Mouse (Mus musculus): ENCODE measurements around the gene Alpl. TPM values are rescaled to one million over a fixed set of nuclear protein-coding genes. Genes with fewer than 3 reads are reported as not detected.
A peak's percentile ranks its signal among the peaks of the same experiment; 100 is the strongest.

Alpl gene
- total and polyA plus RNA-seq, 3 experiments, result 62.9 to 164 (median 115) TPM

DNA sequence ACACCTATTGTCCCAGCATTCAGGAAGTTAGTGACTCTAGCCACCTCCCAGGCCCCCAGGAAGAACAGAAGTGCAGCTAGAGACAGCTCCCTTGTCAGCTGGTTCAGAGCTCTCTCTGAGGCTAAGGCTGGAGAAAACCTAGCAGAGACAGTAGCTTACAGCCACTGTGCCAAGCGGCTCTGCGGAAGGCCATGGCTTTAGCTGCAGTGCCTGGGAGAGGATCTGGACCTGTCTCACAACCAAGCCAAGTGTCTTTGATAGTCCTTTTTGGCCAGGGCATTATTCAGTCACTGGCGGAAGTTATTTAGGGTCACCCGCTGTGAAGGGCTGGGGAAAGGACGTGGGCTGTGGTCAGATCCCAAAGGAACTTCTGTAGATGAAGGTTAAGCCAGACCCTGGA, 27.8 kb downstream of the Alpl start:
- Histone ChIP-seq H3K4me3 (replicated peaks in 1 of 3; ENCODE audit: low read depth in 2 of 3, low read length in 2 of 3, poor library complexity in 1 of 3) (no peak overlapping the region), H3K4me2 (ENCODE audit: insufficient read depth, low read depth, poor library complexity, severe bottlenecking) (no peak overlapping the region), H3K4me1 (ENCODE audit: control insufficient read depth in 1 of 2, insufficient read depth in 2 of 2) (peaks cover 28 to 95% of the 10 kb centered on the region in 2 experiments), H3K79me2 (replicated peaks; ENCODE audit: control insufficient read depth, extremely low read depth, insufficient read depth, poor library complexity, severe bottlenecking) (peaks cover 27% of the 10 kb centered on the region), H3K9ac (ENCODE audit: insufficient read depth, low read depth) (no peak overlapping the region), H3K9me3 (replicated peaks; ENCODE audit: low read length) (no peaks in the 10 kb centered on the region), H3K27me3 (replicated peaks) (no peaks in the 10 kb centered on the region), H3K27ac (ENCODE audit: insufficient read depth, low read depth) (no peak overlapping the region), H3K36me3 (replicated peaks in 1 of 2; ENCODE audit: control insufficient read depth in 1 of 2, insufficient read depth in 1 of 2, low read length in 1 of 2) (peaks cover 7 to 82% of the 10 kb centered on the region in 2 experiments)
- TF ChIP-seq CHD1 (IDR thresholded peaks at IDR 0.05; ENCODE audit: low read depth, low read length), result no peak
- no peak for TF ChIP-seq MXI1 (IDR thresholded peaks at IDR 0.05; ENCODE audit: low read depth, low read length)
- TF ChIP-seq PAX5 (IDR thresholded peaks at IDR 0.05; ENCODE audit: low read length), result no peak
- no peak for TF ChIP-seq SIN3A (IDR thresholded peaks at IDR 0.05; ENCODE audit: low read length)
- no peak for TF ChIP-seq MYC (IDR thresholded peaks at IDR 0.05; ENCODE audit: low read depth, low read length)
- no peak for TF ChIP-seq NELFE (IDR thresholded peaks at IDR 0.05; ENCODE audit: low read depth, low read length)
- TF ChIP-seq RAD21 (IDR thresholded peaks at IDR 0.05; ENCODE audit: low read depth, low read length), result no peak
- TF ChIP-seq MAX (IDR thresholded peaks at IDR 0.05; ENCODE audit: low read length), result no peak
- no peak for DNase-seq (ENCODE audit: extremely low read depth)
- dilution Hi-C loops (cut with MboI; ENCODE audit: extremely low pct_ligation_motif_present, extremely low pct_unique_long_range_greater_than_20kb, low sequenced_read_pairs) (no loop called here), in situ Hi-C loops (cut with MboI; ENCODE audit: low pct_ligation_motif_present, low pct_unique_long_range_greater_than_20kb, low sequenced_read_pairs) (no loop called here)

DNA sequence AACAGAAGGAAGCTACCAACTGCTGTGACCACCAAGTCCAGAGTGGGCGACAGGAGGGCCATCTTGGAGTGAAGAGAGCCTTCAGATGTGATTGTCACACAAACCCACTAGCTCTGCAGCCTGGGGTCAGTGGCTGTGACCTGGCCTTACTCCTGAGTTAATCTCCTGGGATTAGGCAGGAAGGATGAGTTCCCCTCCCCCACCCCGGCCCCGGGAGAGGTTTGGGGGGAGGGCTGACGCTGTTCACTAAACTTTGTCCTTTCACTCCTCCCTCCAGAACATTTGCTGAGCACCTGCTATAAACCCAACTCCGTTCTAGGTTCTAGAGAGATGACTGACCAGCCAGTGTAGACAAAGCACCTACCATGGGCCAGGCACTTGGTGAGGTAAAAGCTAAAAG, 29.8 kb downstream of the Alpl start:
- no peak for DNase-seq (ENCODE audit: extremely low read depth)
- peaks cover 19 to 88% of the 10 kb centered on the region in 2 experiments for H3K4me1 ChIP-seq (ENCODE audit: control insufficient read depth in 1 of 2, insufficient read depth in 2 of 2)
- H3K36me3 ChIP-seq (replicated peaks in 1 of 2; ENCODE audit: control insufficient read depth in 1 of 2, insufficient read depth in 1 of 2, low read length in 1 of 2), result peaks cover 2 to 77% of the 10 kb centered on the region in 2 experiments
- in situ Hi-C loops (cut with MboI; ENCODE audit: low pct_ligation_motif_present, low pct_unique_long_range_greater_than_20kb, low sequenced_read_pairs) (no loop called here), dilution Hi-C loops (cut with MboI; ENCODE audit: extremely low pct_ligation_motif_present, extremely low pct_unique_long_range_greater_than_20kb, low sequenced_read_pairs) (no loop called here)
- no peak overlapping the region for H3K4me2 ChIP-seq (ENCODE audit: insufficient read depth, low read depth, poor library complexity, severe bottlenecking)
- no peak overlapping the region for H3K9ac ChIP-seq (ENCODE audit: insufficient read depth, low read depth)
- H3K27me3 ChIP-seq (replicated peaks), result no peaks in the 10 kb centered on the region
- no peak overlapping the region for H3K4me3 ChIP-seq (replicated peaks in 1 of 3; ENCODE audit: low read depth in 2 of 3, low read length in 2 of 3, poor library complexity in 1 of 3)
- peaks cover 37% of the 10 kb centered on the region for H3K79me2 ChIP-seq (replicated peaks; ENCODE audit: control insufficient read depth, extremely low read depth, insufficient read depth, poor library complexity, severe bottlenecking)
- TF ChIP-seq JUND (conservative IDR thresholded peaks at IDR 0.05; ENCODE audit: low read depth, low read length) (no peak), ZNF384 (IDR thresholded peaks at IDR 0.05; ENCODE audit: low read depth, low read length) (no peak)
- no peaks in the 10 kb centered on the region for H3K9me3 ChIP-seq (replicated peaks; ENCODE audit: low read length)
- H3K27ac ChIP-seq (ENCODE audit: insufficient read depth, low read depth), result 0 out of 2 replicates have a peak overlapping the region, but pooled peaks have one; percentile 27

DNA sequence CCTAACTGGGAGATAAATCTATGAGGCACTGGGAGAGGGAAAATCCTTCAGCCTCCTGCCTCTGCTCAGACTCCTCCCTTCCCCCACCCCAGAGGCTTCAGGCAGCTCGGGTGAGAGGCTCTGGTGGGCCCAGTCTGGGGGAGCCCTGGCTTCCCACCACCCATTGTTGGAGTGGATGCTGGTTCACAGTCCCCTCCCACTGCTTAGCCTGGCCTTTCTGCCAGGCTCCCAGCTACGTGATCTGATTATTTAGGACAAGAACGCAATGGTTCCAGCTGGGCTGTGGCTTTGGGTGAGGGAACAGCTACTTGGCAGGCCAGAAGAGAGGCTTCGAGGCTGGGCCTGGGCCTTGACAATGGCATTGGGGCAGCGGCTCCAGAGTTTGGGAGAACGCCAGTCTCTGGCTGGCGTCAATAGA, 30.6 kb downstream of the Alpl start:
- no peak overlapping the region for H3K9ac ChIP-seq (ENCODE audit: insufficient read depth, low read depth)

More for the DNA sequence above, 30.6 kb downstream of the Alpl start:
- Histone ChIP-seq H3K79me2 (replicated peaks; ENCODE audit: control insufficient read depth, extremely low read depth, insufficient read depth, poor library complexity, severe bottlenecking) (peaks cover 36% of the 10 kb centered on the region), H3K27me3 (replicated peaks) (no peaks in the 10 kb centered on the region), H3K4me2 (ENCODE audit: insufficient read depth, low read depth, poor library complexity, severe bottlenecking) (no peak overlapping the region), H3K4me1 (ENCODE audit: control insufficient read depth in 1 of 2, insufficient read depth in 2 of 2) (peaks cover 19 to 80% of the 10 kb centered on the region in 2 experiments), H3K9me3 (replicated peaks; ENCODE audit: low read length) (no peaks in the 10 kb centered on the region), H3K27ac (ENCODE audit: insufficient read depth, low read depth) (no peak overlapping the region), H3K36me3 (replicated peaks in 1 of 2; ENCODE audit: control insufficient read depth in 1 of 2, insufficient read depth in 1 of 2, low read length in 1 of 2) (peaks cover 6 to 75% of the 10 kb centered on the region in 2 experiments), H3K4me3 (replicated peaks in 1 of 3; ENCODE audit: low read depth in 2 of 3, low read length in 2 of 3, poor library complexity in 1 of 3) (no peak overlapping the region)
- dilution Hi-C loops (cut with MboI; ENCODE audit: extremely low pct_ligation_motif_present, extremely low pct_unique_long_range_greater_than_20kb, low sequenced_read_pairs), result no loop called here
- TF ChIP-seq JUN (IDR thresholded peaks at IDR 0.05; ENCODE audit: insufficient read depth, low read depth, low read length) (no peak), JUND (conservative IDR thresholded peaks at IDR 0.05; ENCODE audit: low read depth, low read length) (no peak), POLR2AphosphoS2 (IDR thresholded peaks at IDR 0.05; ENCODE audit: low read depth, low read length) (no peak), IRF4 (IDR thresholded peaks at IDR 0.05; ENCODE audit: low read depth, low read length) (no peak), TBP (conservative IDR thresholded peaks at IDR 0.05; ENCODE audit: low read depth, low read length) (no peak)
- in situ Hi-C loops (cut with MboI; ENCODE audit: low pct_ligation_motif_present, low pct_unique_long_range_greater_than_20kb, low sequenced_read_pairs), result no loop called here
- DNase-seq (ENCODE audit: extremely low read depth), result no peak

Data from CH12.LX (cell line).